In the genomic region with DNA sequence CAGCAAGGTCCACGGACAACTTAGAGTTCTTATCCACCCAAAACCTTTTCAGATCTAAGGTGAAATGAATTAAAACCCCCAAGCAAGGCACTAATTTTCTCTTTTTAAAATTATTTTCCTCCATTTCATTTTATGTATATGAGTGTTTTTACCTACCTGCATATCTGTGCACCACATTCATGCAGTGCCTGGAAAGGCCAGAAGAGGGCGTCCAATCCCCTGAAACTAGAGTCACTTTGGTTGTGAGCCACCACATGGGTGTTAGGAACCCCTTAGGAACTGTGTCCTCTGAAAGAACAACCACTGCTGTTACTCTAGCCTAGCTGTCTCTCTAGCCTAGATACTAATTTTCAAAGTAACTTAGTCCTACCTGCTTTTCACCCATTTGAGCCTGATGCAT, we compare ENCODE assay signal across 14 mouse cellular contexts. TPM values are rescaled to one million over a fixed set of nuclear protein-coding genes. Genes with fewer than 3 reads are reported as not detected.
A peak's percentile ranks its signal among the peaks of the same experiment; 100 is the strongest.
DNase-seq lines count a peak whose midpoint lies in the region; ATAC-seq and TF ChIP-seq lines count a peak whose summit lies in the region.
"Had no signal": no experiment of that assay in that cellular context is flagged by ENCODE, and none has a peak within 500 bp of the region (broad histone marks: within the 10 kb centered on the region; RNA-seq: fewer than 3 reads in every experiment).

No protein-coding gene starts in this region.

- H3K27ac ChIP-seq in kidney, embryonic 16.5 days (ENCODE audit: low read length), result no peak overlapping the region
- H3K27ac ChIP-seq in CH12.LX (ENCODE audit: insufficient read depth, low read depth) (no peak overlapping the region), ES-E14 (ENCODE audit: insufficient read depth, low read depth, low read length, poor library complexity, severe bottlenecking) (no peak overlapping the region)
- H3K27ac ChIP-seq: heart, embryonic 13.5 days; limb, embryonic 15.5 days; midbrain, embryonic 12.5 days; neural tube, embryonic 13.5 days; stomach, embryonic 15.5 days had no signal

- ATAC-seq in kidney, embryonic 16.5 days (ENCODE audit: low FRiP score, low TSS enrichment), result no peak
- ATAC-seq: hindbrain, embryonic 16.5 days had no signal

- no peaks in the 10 kb centered on the region for H3K36me3 ChIP-seq in kidney, embryonic 16.5 days (ENCODE audit: insufficient read depth, low read length)
- H3K36me3 ChIP-seq in CH12.LX (replicated peaks in 1 of 2; ENCODE audit: control insufficient read depth in 1 of 2, insufficient read depth in 1 of 2, low read length in 1 of 2) (no peaks in the 10 kb centered on the region), ES-E14 (ENCODE audit: control insufficient read depth, insufficient read depth, low read length, poor library complexity, severe bottlenecking) (no peaks in the 10 kb centered on the region)
- H3K36me3 ChIP-seq: heart, embryonic 13.5 days; limb, embryonic 15.5 days; midbrain, embryonic 12.5 days; neural tube, embryonic 13.5 days; stomach, embryonic 15.5 days had no signal

- H3K4me2 ChIP-seq in kidney, embryonic 16.5 days (replicated peaks; ENCODE audit: low read depth, low read length), result no peak overlapping the region
- H3K4me2 ChIP-seq in CH12.LX (ENCODE audit: insufficient read depth, low read depth, poor library complexity, severe bottlenecking), result no peak overlapping the region
- H3K4me2 ChIP-seq: heart, embryonic 13.5 days; limb, embryonic 15.5 days; midbrain, embryonic 12.5 days; neural tube, embryonic 13.5 days; stomach, embryonic 15.5 days had no signal

- no peak for TF ChIP-seq POLR2A in CH12.LX (IDR thresholded peaks at IDR 0.05; ENCODE audit: low read depth, low read length)

- no peak overlapping the region for H3K9ac ChIP-seq in kidney, embryonic 16.5 days (replicated peaks; ENCODE audit: low read length)
- H3K9ac ChIP-seq in CH12.LX (ENCODE audit: insufficient read depth, low read depth) (no peak overlapping the region), ES-E14 (ENCODE audit: insufficient read depth, low read depth, low read length, poor library complexity, severe bottlenecking) (no peak overlapping the region)
- H3K9ac ChIP-seq: heart, embryonic 13.5 days; limb, embryonic 15.5 days; midbrain, embryonic 12.5 days; neural tube, embryonic 13.5 days; stomach, embryonic 15.5 days had no signal

- DNase-seq in kidney, postnatal 4 days, result peak; percentile 17 to 22
- peak; percentile 34 for DNase-seq in CH12.LX (ENCODE audit: extremely low read depth)
- DNase-seq in ES-E14 (ENCODE audit: low read depth, low spot score), result peak; percentile 54
- DNase-seq in induced T-regulatory cell, adult 2 months (ENCODE audit: low read depth), result peak; percentile 39
- no peak for DNase-seq in adipocyte (ENCODE audit: low spot score)
- DNase-seq in lung, postnatal 10 days, result no peak
- DNase-seq: cerebellum, adult 8-10 months had no signal

- TF ChIP-seq RAD21 in CH12.LX (IDR thresholded peaks at IDR 0.05; ENCODE audit: low read depth, low read length), result peak; percentile 21

- in situ Hi-C loops in CH12.LX (cut with MboI; ENCODE audit: low pct_ligation_motif_present, low pct_unique_long_range_greater_than_20kb, low sequenced_read_pairs), result no loop called here
- in situ Hi-C loops in ES-E14 (cut with MboI; ENCODE audit: low sequenced_read_pairs in 2 of 2, unreplicated experiment in 2 of 2), result no loop called here

- no peaks in the 10 kb centered on the region for H3K9me3 ChIP-seq in kidney, embryonic 16.5 days (ENCODE audit: low read length)
- no peaks in the 10 kb centered on the region for H3K9me3 ChIP-seq in CH12.LX (replicated peaks; ENCODE audit: low read length)
- no peaks in the 10 kb centered on the region for H3K9me3 ChIP-seq in ES-E14 (ENCODE audit: control insufficient read depth, insufficient read depth, low read depth, low read length)
- H3K9me3 ChIP-seq: heart, embryonic 13.5 days; limb, embryonic 15.5 days; midbrain, embryonic 12.5 days; neural tube, embryonic 13.5 days; stomach, embryonic 15.5 days had no signal

- WGBS in kidney, embryonic 16.5 days, result 69% methylated on average over 2 of the region's 2 CpGs

- peak in 1 of 2 experiments; percentile 52; a peak in 2 of 4 replicates for TF ChIP-seq CTCF in CH12.LX (conservative IDR thresholded peaks at IDR 0.05 in 1 of 2, IDR thresholded peaks at IDR 0.05 in 1 of 2; ENCODE audit: low read depth in 2 of 2, low read length in 2 of 2)

- dilution Hi-C loops in CH12.LX (cut with MboI; ENCODE audit: extremely low pct_ligation_motif_present, extremely low pct_unique_long_range_greater_than_20kb, low sequenced_read_pairs), result no loop called here

- peaks cover 10% of the 10 kb centered on the region; the same call in 1 of the 2 replicates for H3K4me1 ChIP-seq in kidney, embryonic 16.5 days (ENCODE audit: insufficient read depth, low read length)
- H3K4me1 ChIP-seq in CH12.LX (ENCODE audit: control insufficient read depth in 1 of 2, insufficient read depth in 2 of 2), result no peaks in the 10 kb centered on the region
- H3K4me1 ChIP-seq in ES-E14 (ENCODE audit: control insufficient read depth in 2 of 2, insufficient read depth in 2 of 2, low read length in 2 of 2, poor library complexity in 1 of 2), result no peaks in the 10 kb centered on the region; a peak in 1 of 4 replicates
- H3K4me1 ChIP-seq: heart, embryonic 13.5 days had no signal

- H3K4me3 ChIP-seq in kidney, embryonic 16.5 days (ENCODE audit: low read length), result no peak overlapping the region
- no peak overlapping the region for H3K4me3 ChIP-seq in CH12.LX (replicated peaks in 1 of 3; ENCODE audit: low read depth in 2 of 3, low read length in 2 of 3, poor library complexity in 1 of 3)
- H3K4me3 ChIP-seq in ES-E14 (ENCODE audit: insufficient read depth in 1 of 2, low read depth in 1 of 2, low read length in 2 of 2, poor library complexity in 1 of 2, severe bottlenecking in 1 of 2), result no peak overlapping the region
- H3K4me3 ChIP-seq: heart, embryonic 13.5 days; limb, embryonic 15.5 days; midbrain, embryonic 12.5 days; neural tube, embryonic 13.5 days; stomach, embryonic 15.5 days had no signal

- TF ChIP-seq EP300 in CH12.LX (IDR thresholded peaks at IDR 0.05; ENCODE audit: low read length), result no peak

- no peaks in the 10 kb centered on the region for H3K79me2 ChIP-seq in CH12.LX (replicated peaks; ENCODE audit: control insufficient read depth, extremely low read depth, insufficient read depth, poor library complexity, severe bottlenecking)

- no peaks in the 10 kb centered on the region for H3K27me3 ChIP-seq in kidney, embryonic 16.5 days (ENCODE audit: insufficient read depth, low read length)
- no peaks in the 10 kb centered on the region for H3K27me3 ChIP-seq in CH12.LX (replicated peaks)
- H3K27me3 ChIP-seq: heart, embryonic 13.5 days; limb, embryonic 15.5 days; midbrain, embryonic 12.5 days; neural tube, embryonic 13.5 days; stomach, embryonic 15.5 days had no signal

TF ChIP-seq in CH12.LX, 34 proteins besides CTCF, POLR2A, EP300 and RAD21:
- TF ChIP-seq CHD1 (IDR thresholded peaks at IDR 0.05; ENCODE audit: low read depth, low read length) (no peak), RCOR1 (conservative IDR thresholded peaks at IDR 0.05; ENCODE audit: low read depth, low read length) (no peak), MEF2A (IDR thresholded peaks at IDR 0.05; ENCODE audit: borderline replicate concordance, low read depth, low read length) (no peak), SIN3A (IDR thresholded peaks at IDR 0.05; ENCODE audit: low read length) (no peak), GABPA (IDR thresholded peaks at IDR 0.05; ENCODE audit: insufficient replicate concordance, low read depth, low read length) (no peak)

TF ChIP-seq in ES-E14, 5 proteins besides CTCF, POLR2A, EP300 and RAD21:
- TF ChIP-seq CHD2 (IDR thresholded peaks at IDR 0.05; ENCODE audit: low read depth, low read length), result no peak
- peak; percentile 45; the same call in 1 of the 2 replicates for TF ChIP-seq ZC3H11A (IDR thresholded peaks at IDR 0.05; ENCODE audit: borderline replicate concordance, low read depth, low read length)
- no peak for TF ChIP-seq ZNF384 (IDR thresholded peaks at IDR 0.05; ENCODE audit: low read depth, low read length)
- no peak for TF ChIP-seq HCFC1 (IDR thresholded peaks at IDR 0.05; ENCODE audit: borderline replicate concordance, insufficient read depth, low read length)
- no peak for TF ChIP-seq MAFK (IDR thresholded peaks at IDR 0.05; ENCODE audit: insufficient read depth, low read depth, low read length)
TF ChIP-seq in ES-E14: peak in this region for 1.

RNA-seq across cellular contexts. Expression of a gene that starts 33.4 kb away (rescaled TPM):
- 7.5 and 9.2 TPM in 2 replicates for polyA plus RNA-seq in kidney, embryonic 16.5 days (2015; fragmentation: Nextera tagmentation; extraction: Ambion mirVana)
- total RNA-seq in CH12.LX (2012; rRNA removed) (11.1 and 13.1 TPM in 2 replicates), CH12.LX (2014; rRNA removed) (22.3 and 22.8 TPM in 2 replicates), ES-E14 (2012; rRNA removed) (7.9 and 13.7 TPM in 2 replicates)
- polyA plus RNA-seq in CH12.LX (2012; ENCODE audit: insufficient read length, low read depth), result 83.5 and 84.8 TPM in 2 replicates

Comparison
In these comparisons a context has a peak if more than half of its experiments do, and no peak if none do; other contexts are left out.
1. DNase-seq: peak in kidney, postnatal 4 days (2 of 2), CH12.LX (single experiment), ES-E14 (single experiment) and induced T-regulatory cell, adult 2 months (single experiment); none in adipocyte (single experiment) and lung, postnatal 10 days (single experiment).